Mouse (Mus musculus) G1E (cell line): ENCODE measurements around the gene Lgals12.

Experiments
- CTCF ChIP-seq: IDR thresholded peaks from 2 replicates; pipeline ENCODE4 v1.5.1; 2012; ENCODE audit warnings: low read depth, low read length, inconsistent platforms, mixed read lengths
- GATA1 ChIP-seq: IDR thresholded peaks from 2 replicates; pipeline ENCODE4 v1.6.1; 2012; ENCODE audit warnings: borderline replicate concordance, low read length, inconsistent platforms, mixed read lengths
- TAL1 ChIP-seq: conservative IDR thresholded peaks from 2 replicates; pipeline ENCODE4 v1.6.1; 2012; ENCODE audit warnings: low read depth, low read length, inconsistent platforms, mixed read lengths

DNA sequence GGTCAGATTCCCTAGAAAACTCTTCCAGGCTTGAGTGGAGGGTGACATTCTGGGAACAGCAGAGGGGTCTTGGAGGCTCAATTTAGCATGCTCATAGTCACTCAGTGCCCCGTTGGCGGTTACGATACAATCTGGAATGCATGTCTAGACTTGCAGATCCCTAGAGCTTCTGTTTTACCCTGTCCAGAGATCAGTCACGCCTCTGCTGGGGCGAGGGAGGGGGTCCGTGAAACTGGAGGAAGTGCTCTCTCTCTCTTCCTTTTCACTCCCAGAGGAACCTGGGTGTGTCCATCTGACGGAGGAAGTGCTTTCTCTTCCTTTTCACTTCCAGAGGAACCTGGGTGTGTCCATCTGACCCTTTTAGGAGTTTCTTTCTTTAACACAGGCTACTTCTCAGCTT lies 23.9 kb downstream of the Lgals12 start:
- TF ChIP-seq CTCF = no peak
- TF ChIP-seq TAL1 = no peak
- no peak for TF ChIP-seq GATA1
